Mouse (Mus musculus) mature B cell (primary cell): Measurements from ENCODE around the gene Lpar3.
"Not testable (repeated sequence)": the region's sequence is repeated elsewhere in the genome, so short reads cannot be mapped to it uniquely, and the experiment has no call there.

Experiments used
- in situ Hi-C: fragments of 300-500 bp; cut with MboI; formaldehyde crosslinking; loops from 2 replicates; pipeline ENCODE4 v1.14.3; 2019

Gene Lpar3

GRCm38 (mm10) chr3:146206635-146207034, 14.1 kb upstream of the Lpar3 start:
- in situ Hi-C loops = no loop called here

- in situ Hi-C loops = no loop called here
Measured at GRCm38 (mm10) chr3:146207440-146207839, 13.3 kb upstream of the Lpar3 start.

GRCm38 (mm10) chr3:146209759-146210158, 11.0 kb upstream of the Lpar3 start:
- in situ Hi-C loops = not testable (repeated sequence)

- in situ Hi-C loops = no loop called here
Measured at GRCm38 (mm10) chr3:146211141-146211747, 9.5 kb upstream of the Lpar3 start.

- in situ Hi-C loops = no loop called here
Measured at GRCm38 (mm10) chr3:146211964-146212363, 8.8 kb upstream of the Lpar3 start.

GRCm38 (mm10) chr3:146213336-146213735, 7.4 kb upstream of the Lpar3 start:
- in situ Hi-C loops = no loop called here

GRCm38 (mm10) chr3:146216561-146216960, 4.2 kb upstream of the Lpar3 start:
- in situ Hi-C loops = no loop called here

- in situ Hi-C loops = no loop called here
Measured at GRCm38 (mm10) chr3:146224271-146224670, 3.5 kb downstream of the Lpar3 start.

GRCm38 (mm10) chr3:146225061-146225761, 4.4 kb downstream of the Lpar3 start:
- in situ Hi-C loops = no loop called here

- in situ Hi-C loops = no loop called here
Measured at GRCm38 (mm10) chr3:146227427-146227826, 6.7 kb downstream of the Lpar3 start.

GRCm38 (mm10) chr3:146228559-146229310, 8.0 kb downstream of the Lpar3 start:
- in situ Hi-C loops = no loop called here

- in situ Hi-C loops = no loop called here
Measured at GRCm38 (mm10) chr3:146232708-146233107, 11.9 kb downstream of the Lpar3 start.

- in situ Hi-C loops = no loop called here
Measured at GRCm38 (mm10) chr3:146233741-146234140, 13.0 kb downstream of the Lpar3 start.

GRCm38 (mm10) chr3:146234530-146234929, 13.8 kb downstream of the Lpar3 start:
- in situ Hi-C loops = no loop called here

- in situ Hi-C loops = no loop called here
Measured at GRCm38 (mm10) chr3:146236280-146236679, 15.5 kb downstream of the Lpar3 start.

GRCm38 (mm10) chr3:146237676-146238075, 16.9 kb downstream of the Lpar3 start:
- in situ Hi-C loops = no loop called here

GRCm38 (mm10) chr3:146244630-146245029, 23.9 kb downstream of the Lpar3 start:
- in situ Hi-C loops = no loop called here

- in situ Hi-C loops = no loop called here
Measured at GRCm38 (mm10) chr3:146246557-146246956, 25.8 kb downstream of the Lpar3 start.

- in situ Hi-C loops = no loop called here
Measured at GRCm38 (mm10) chr3:146246992-146247391, 26.2 kb downstream of the Lpar3 start.

GRCm38 (mm10) chr3:146249895-146250294, 29.1 kb downstream of the Lpar3 start:
- in situ Hi-C loops = no loop called here

GRCm38 (mm10) chr3:146251771-146252170, 31.0 kb downstream of the Lpar3 start:
- in situ Hi-C loops = no loop called here

- in situ Hi-C loops = no loop called here
Measured at GRCm38 (mm10) chr3:146253736-146254320, 33.1 kb downstream of the Lpar3 start.

- in situ Hi-C loops = no loop called here
Measured at GRCm38 (mm10) chr3:146255123-146255522, 34.4 kb downstream of the Lpar3 start.
